Mouse (Mus musculus): ENCODE measurements around the gene Rap2b. TPM values are rescaled to one million over a fixed set of nuclear protein-coding genes. Genes with fewer than 3 reads are reported as not detected.

The Rap2b gene
- total RNA-seq, 2 experiments from 2014 or later, result 3.2 to 3.4 TPM

- intact Hi-C loops (cut with DNase I), result loop anchor here (10.0 kb wide), 1 partner anchor 794 kb away; no protein-coding TSS in a partner anchor
- no peak for DNase-seq
Observed at GRCm38 (mm10) chr3:61368446-61368845, 7.0 kb downstream of the Rap2b start.

GRCm38 (mm10) chr3:61376001-61376400 lies 14.6 kb downstream of the Rap2b start:
- DNase-seq, result no peak
- intact Hi-C loops (cut with DNase I), result no loop called here

GRCm38 (mm10) chr3:61386368-61386767 lies 24.9 kb downstream of the Rap2b start:
- intact Hi-C loops (cut with DNase I), result no loop called here
- no peak for DNase-seq

- no peak for DNase-seq
- intact Hi-C loops (cut with DNase I), result no loop called here
Observed at GRCm38 (mm10) chr3:61391564-61391963, 30.1 kb downstream of the Rap2b start.

GRCm38 (mm10) chr3:61392881-61393280 lies 31.4 kb downstream of the Rap2b start:
- intact Hi-C loops (cut with DNase I), result no loop called here
- no peak for DNase-seq

- intact Hi-C loops (cut with DNase I), result no loop called here
- no peak for DNase-seq
Observed at GRCm38 (mm10) chr3:61393520-61393919, 32.1 kb downstream of the Rap2b start.

- no peak for DNase-seq
- intact Hi-C loops (cut with DNase I), result no loop called here
Observed at GRCm38 (mm10) chr3:61395382-61395781, 33.9 kb downstream of the Rap2b start.

GRCm38 (mm10) chr3:61396728-61397127 lies 35.3 kb downstream of the Rap2b start:
- intact Hi-C loops (cut with DNase I), result no loop called here
- DNase-seq, result no peak

GRCm38 (mm10) chr3:61400823-61401387 lies 39.5 kb downstream of the Rap2b start:
- no peak for DNase-seq
- intact Hi-C loops (cut with DNase I), result no loop called here

GRCm38 (mm10) chr3:61406921-61407320 lies 45.5 kb downstream of the Rap2b start:
- no peak for DNase-seq
- intact Hi-C loops (cut with DNase I), result no loop called here

- intact Hi-C loops (cut with DNase I), result no loop called here
- peak; percentile 6 to 22 for DNase-seq
Observed at GRCm38 (mm10) chr3:61409683-61410082, 48.2 kb downstream of the Rap2b start.

GRCm38 (mm10) chr3:61415883-61416282 lies 54.4 kb downstream of the Rap2b start:
- intact Hi-C loops (cut with DNase I), result no loop called here
- DNase-seq, result no peak

Other genes starting within 250 kb of the Rap2b start
- under 1 TPM in 1 of 2 experiments, not detected in 1; 0.05 TPM for gene B430305J03Rik, start 4.3 kb downstream of the Rap2b start, total RNA-seq (2021)